Mouse (Mus musculus): Measurements from ENCODE around the gene Gm609.

DNA sequence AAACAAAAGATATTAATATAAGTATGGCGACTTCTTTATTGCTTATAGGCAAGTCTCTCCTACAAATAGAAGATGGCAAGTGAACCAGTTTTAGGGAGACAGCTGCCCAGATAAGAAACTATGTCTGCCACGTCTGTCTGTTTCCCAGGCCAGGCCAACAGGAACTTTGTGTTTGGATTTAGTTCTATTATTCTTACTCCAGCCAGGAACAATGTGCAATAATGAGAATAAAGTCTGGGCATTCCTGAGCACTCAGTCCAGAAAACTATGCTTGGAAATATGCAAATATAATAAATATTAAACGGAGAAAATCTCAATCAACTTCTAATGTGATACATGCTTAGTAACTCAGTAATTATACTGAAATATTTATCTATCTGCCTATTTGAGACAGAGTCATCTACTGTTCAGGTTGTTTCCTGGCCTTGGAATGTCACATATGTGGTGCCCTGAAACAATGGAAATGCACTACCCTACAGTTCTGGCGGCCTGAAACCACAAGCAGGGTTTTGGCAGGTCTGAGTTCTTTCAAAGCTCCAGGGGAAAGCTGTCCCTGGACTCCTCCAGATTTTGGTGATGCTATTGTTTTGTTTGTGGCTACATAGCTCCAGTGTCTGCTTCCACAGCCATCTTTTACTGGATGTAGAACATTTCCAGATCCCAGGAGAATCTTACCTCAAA lies 123.3 kb downstream of the Gm609 start:
- TF ChIP-seq CTCF (IDR thresholded peaks at IDR 0.05; ENCODE audit: extremely low read depth, insufficient read depth, low read length) = no peak
- TF ChIP-seq POLR2A (IDR thresholded peaks at IDR 0.05; ENCODE audit: extremely low read depth, insufficient read depth, low read length) = no peak

Data from cortical plate, adult 2 months (tissue).